Mouse (Mus musculus) lung, embryonic 16.5 days (tissue): Measurements from ENCODE around the gene Ptpru. TPM values are rescaled to one million over a fixed set of nuclear protein-coding genes. Genes with fewer than 3 reads are reported as not detected.
A peak's percentile ranks its signal among the peaks of the same experiment; 100 is the strongest.

ENCODE experiments used
- ATAC-seq: fragments of 200-750 bp; cut with Nextera tagmentation; 2 replicates; pipeline ENCODE4 v1.8.0; 2017; ENCODE audit warnings: low read depth, mild to moderate bottlenecking, moderate library complexity
- H3K27ac ChIP-seq: fragments of 300-500 bp; sonication (generic); 2 replicates; pipeline ENCODE4 v1.5.1; 2014; ENCODE audit warnings: mild to moderate bottlenecking, control low read depth, low read length
- H3K27me3 ChIP-seq: fragments of 300-500 bp; sonication (generic); 2 replicates; pipeline ENCODE4 v1.6.1; 2014; ENCODE audit warnings: low read depth, low read length, mixed read lengths; ENCODE audit not compliant: control insufficient read depth, insufficient read depth
- H3K36me3 ChIP-seq: fragments of 300-500 bp; sonication (generic); 2 replicates; pipeline ENCODE4 v1.6.1; 2014; ENCODE audit warnings: low read length; ENCODE audit not compliant: control insufficient read depth, insufficient read depth
- H3K4me1 ChIP-seq: fragments of 300-500 bp; sonication (generic); replicated peaks from 2 replicates; pipeline ENCODE4 v1.6.1; 2014; ENCODE audit warnings: low read length, mixed read lengths; ENCODE audit not compliant: control insufficient read depth, insufficient read depth
- H3K4me2 ChIP-seq: fragments of 300-500 bp; sonication (generic); 2 replicates; pipeline ENCODE4 v1.6.1; 2014; ENCODE audit warnings: low read depth, low read length, control low read depth
- H3K4me3 ChIP-seq: fragments of 300-500 bp; sonication (generic); 2 replicates; pipeline ENCODE4 v1.5.1; 2014; ENCODE audit warnings: mild to moderate bottlenecking, low read length, control low read depth
- H3K9ac ChIP-seq: fragments of 300-500 bp; sonication (generic); 2 replicates; pipeline ENCODE4 v1.6.1; 2014; ENCODE audit warnings: low read length, control low read depth
- H3K9me3 ChIP-seq: fragments of 300-500 bp; sonication (generic); 2 replicates; pipeline ENCODE4 v1.6.1; 2016; ENCODE audit warnings: low read length; ENCODE audit not compliant: control insufficient read depth
- WGBS: fragments of 180-500 bp; shearing (Covaris S2); extraction: QIAGEN DNeasy Blood & Tissue Kit; methylation state at CpG from one replicate; pipeline ENCODE4 v1.1.7; 2014; 5-methylcytosine and 5-hydroxymethylcytosine counted together
- polyA plus RNA-seq: library from polyadenylated mRNA; unstranded; fragments of >200 nt; fragmentation: Nextera tagmentation; extraction: Ambion mirVana; gene quantifications from 2 replicates; pipeline ENCODE4 v1.2.1, GENCODE M21; 2015

The Ptpru gene
- polyA plus RNA-seq, 1 experiment from 2014 or later: 14.1 TPM

DNA sequence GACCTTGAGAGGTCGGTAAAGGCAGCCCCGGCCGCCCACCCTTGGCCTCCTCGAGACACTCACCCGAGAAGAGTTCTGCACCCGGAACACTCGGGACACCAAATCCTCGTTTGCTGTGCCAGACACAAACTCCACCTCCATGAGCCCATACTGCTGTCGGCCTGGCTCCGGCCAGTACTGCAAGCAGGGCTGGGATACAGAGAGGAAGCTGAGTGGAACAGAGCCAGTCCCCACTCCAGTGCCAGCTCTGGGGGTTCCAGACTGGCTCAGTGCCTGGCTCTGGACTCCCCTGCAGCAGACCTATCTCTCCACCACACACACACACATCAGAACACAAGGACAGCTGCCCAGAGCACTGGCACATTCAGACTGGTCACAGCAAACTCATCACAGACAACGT is 66.7 kb downstream of the Ptpru start:
- 69% methylated on average over 11 of the region's 11 CpGs for WGBS

DNA sequence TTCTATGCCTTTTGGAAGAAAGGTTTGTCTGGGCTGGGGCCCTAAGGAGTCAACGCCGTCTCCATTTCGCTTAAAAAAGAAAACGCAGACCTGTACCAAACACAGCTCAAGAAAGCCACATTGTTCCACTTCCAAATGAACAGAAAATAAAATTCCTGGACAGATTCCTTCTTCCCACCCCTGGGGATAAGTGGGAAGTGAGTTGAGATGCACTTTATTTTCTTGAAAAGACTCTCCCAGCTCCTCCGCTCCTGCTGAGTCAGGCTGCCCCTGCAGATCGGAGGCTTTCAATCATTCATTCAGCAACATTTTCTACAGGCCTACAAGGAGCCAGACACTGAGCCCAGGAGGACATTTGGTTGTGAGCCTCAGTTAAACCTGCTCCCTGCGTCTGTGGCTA is 74.2 kb downstream of the Ptpru start:
- H3K9me3 ChIP-seq: no peaks in the 10 kb centered on the region
- no peaks in the 10 kb centered on the region for H3K4me1 ChIP-seq
- no peak overlapping the region for H3K4me3 ChIP-seq
- no peak overlapping the region for H3K27ac ChIP-seq
- no peak overlapping the region for H3K9ac ChIP-seq
- no peaks in the 10 kb centered on the region for H3K36me3 ChIP-seq
- H3K27me3 ChIP-seq: no peaks in the 10 kb centered on the region
- ATAC-seq: no peak
- no peak overlapping the region for H3K4me2 ChIP-seq
- WGBS: 88% methylated on average over 7 of the region's 7 CpGs

More for the DNA sequence above, 66.7 kb downstream of the Ptpru start:
- Histone ChIP-seq H3K9ac (no peak overlapping the region), H3K27ac (no peak overlapping the region), H3K9me3 (no peaks in the 10 kb centered on the region), H3K4me2 (no peak overlapping the region), H3K27me3 (no peaks in the 10 kb centered on the region), H3K4me3 (no peak overlapping the region), H3K4me1 (no peaks in the 10 kb centered on the region), H3K36me3 (no peaks in the 10 kb centered on the region; the same call in 1 of the 2 replicates)
- no peak for ATAC-seq

DNA sequence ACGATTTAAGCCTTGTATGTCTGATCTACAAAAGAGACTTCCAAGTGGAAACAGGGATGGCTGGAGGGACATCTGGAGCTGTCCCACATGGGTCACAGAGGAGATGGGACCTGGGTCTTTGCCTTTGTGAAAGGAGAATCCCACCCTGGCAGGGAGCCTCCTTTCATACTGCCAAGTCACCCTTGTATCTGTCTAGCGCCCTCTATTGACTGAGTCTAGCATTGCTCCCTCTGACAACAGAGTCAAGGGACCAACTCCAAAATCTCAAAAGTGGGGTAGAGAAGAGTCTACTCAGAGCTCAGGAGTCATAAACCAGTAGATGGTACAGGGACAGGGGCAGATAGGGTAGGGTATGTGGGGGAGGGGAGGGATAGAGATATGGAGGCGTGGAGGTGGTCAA is 74.6 kb downstream of the Ptpru start:
- no peaks in the 10 kb centered on the region for H3K4me1 ChIP-seq
- WGBS: 61% methylated on average over 3 of the region's 3 CpGs
- H3K27me3 ChIP-seq: no peaks in the 10 kb centered on the region
- ATAC-seq: no peak
- H3K4me2 ChIP-seq: no peak overlapping the region
- H3K4me3 ChIP-seq: no peak overlapping the region
- H3K27ac ChIP-seq: no peak overlapping the region
- H3K36me3 ChIP-seq: no peaks in the 10 kb centered on the region
- H3K9ac ChIP-seq: no peak overlapping the region
- no peaks in the 10 kb centered on the region for H3K9me3 ChIP-seq

DNA sequence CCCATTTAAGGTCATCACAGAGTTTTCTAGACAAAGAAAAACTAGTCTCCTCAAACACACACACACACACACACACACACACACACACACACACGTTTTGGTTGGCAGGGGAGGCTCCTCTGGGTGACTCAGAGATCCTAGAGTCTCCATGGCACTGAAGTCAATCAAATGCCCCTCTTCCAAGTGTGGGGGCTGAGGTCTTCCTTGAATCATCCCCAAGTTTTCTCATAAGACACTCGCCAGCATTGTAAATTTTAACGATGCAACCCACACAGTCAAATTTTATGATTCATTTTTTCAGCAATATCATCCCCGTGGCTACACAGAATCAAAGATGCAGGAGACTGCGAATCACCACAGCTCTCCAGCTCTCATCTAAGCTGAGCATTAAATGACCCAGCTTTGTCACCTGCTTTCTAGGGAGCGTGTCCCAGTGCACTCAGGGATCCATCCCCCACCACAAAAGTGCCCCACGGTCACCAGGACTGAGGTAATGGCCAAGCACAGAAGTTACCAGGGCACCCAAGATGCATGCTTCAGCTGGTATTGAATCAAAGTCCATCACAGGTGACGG is 75.8 kb downstream of the Ptpru start:
- H3K9me3 ChIP-seq: no peaks in the 10 kb centered on the region
- H3K36me3 ChIP-seq: no peaks in the 10 kb centered on the region
- H3K27ac ChIP-seq: no peak overlapping the region
- no peak overlapping the region for H3K9ac ChIP-seq
- no peak for ATAC-seq
- no peak overlapping the region for H3K4me2 ChIP-seq
- H3K27me3 ChIP-seq: no peaks in the 10 kb centered on the region
- no peaks in the 10 kb centered on the region for H3K4me1 ChIP-seq
- WGBS: 75% methylated on average over 8 of the region's 8 CpGs
- H3K4me3 ChIP-seq: no peak overlapping the region

DNA sequence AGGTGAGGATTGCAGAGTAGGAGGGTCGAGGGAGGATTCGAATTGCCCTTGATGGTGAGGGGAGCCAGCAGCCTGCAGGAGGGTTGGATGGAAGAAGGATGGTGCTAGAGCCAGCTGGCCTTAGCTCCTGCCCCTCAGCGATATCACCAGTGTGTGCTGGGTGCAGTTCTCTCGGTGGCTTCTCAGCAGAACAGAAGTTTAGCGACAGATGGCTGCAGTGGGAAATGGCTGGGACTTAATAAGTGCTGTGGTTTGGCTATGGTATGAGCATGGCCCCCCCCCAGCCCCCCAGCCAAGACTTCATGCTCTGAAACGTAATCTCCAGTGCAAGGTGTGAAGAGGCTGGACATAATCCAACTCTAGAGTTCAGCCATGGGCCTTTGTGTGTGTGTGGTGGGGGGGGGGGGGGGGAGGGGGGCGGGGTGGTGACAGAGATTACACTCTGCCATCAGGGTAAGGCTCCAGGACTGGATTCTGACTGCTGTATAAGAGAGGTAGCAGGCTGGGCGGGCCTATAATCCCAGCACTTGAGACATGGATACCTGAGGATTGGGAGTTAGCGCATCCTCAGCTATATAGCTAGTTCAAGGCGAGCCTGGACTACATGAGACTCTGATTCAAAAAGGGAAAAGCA is 85.8 kb downstream of the Ptpru start:
- WGBS: 45% methylated on average over 10 of the region's 10 CpGs
- Histone ChIP-seq H3K4me3 (no peak overlapping the region), H3K9ac (no peak overlapping the region), H3K27ac (no peak overlapping the region), H3K4me1 (no peaks in the 10 kb centered on the region), H3K27me3 (no peaks in the 10 kb centered on the region), H3K9me3 (no peaks in the 10 kb centered on the region), H3K4me2 (no peak overlapping the region), H3K36me3 (no peaks in the 10 kb centered on the region)
- no peak for ATAC-seq

DNA sequence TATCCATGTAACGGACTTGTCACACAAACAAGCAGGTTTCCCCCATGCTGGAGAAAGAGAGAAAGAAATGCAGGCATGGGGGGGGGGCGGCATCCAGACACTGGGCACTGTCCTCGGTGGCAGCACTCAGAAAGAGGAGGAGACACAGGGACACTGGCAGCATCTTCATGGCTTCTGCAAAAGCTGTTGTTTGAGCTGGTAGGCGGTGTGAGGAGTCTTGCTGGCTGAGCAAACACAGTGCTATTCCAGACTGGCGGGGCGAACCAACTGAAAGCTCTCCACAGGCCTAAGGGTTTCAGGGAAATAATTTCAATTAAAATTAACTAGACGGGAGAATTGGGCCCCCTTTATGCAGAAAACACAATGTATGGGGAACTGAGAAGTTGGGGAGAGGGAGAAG is 86.5 kb downstream of the Ptpru start:
- Histone ChIP-seq H3K27ac (no peak overlapping the region), H3K4me1 (no peaks in the 10 kb centered on the region), H3K36me3 (no peaks in the 10 kb centered on the region), H3K9me3 (no peaks in the 10 kb centered on the region), H3K4me2 (no peak overlapping the region), H3K9ac (no peak overlapping the region), H3K27me3 (no peaks in the 10 kb centered on the region), H3K4me3 (no peak overlapping the region)
- WGBS: 54% methylated on average over 7 of the region's 7 CpGs
- ATAC-seq: no peak

DNA sequence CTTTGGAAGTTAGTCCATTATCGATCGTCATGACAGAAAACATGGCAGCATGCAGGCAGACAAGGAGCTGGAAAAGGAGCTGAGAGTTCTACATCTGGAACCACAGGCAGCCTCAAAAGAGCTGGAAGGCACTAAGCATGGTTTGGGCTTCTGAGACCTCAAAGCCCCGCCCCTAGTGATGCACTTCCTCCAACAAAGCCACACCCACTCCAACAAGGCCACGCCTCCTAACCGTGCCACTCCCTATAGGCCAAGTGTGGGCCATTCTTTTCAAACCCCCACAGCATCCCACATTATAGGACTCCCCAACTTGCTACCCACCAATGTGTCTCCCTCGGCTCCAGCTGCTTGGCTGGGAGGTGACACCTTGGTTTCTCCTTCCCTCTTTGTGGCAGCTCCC is 88.3 kb downstream of the Ptpru start:
- WGBS: 79% methylated on average over 6 of the region's 6 CpGs
- no peak for ATAC-seq

DNA sequence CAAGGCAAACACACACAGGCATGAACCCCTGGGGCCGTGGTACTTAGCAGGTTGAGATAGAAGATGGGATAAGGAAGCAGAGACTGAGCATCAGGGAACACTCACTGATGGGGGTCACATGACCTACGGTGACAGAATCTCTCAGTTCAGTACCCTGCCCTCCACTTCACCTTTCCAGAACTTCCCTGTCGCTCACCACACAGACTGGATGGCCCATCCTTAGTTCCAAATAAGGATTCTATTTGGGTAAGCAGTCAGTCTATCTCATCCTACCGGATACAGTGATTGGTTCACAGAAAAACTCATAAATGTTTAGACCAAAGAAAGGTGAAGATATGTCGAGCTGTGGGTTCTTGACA is 93.4 kb downstream of the Ptpru start:
- Histone ChIP-seq H3K4me2 (no peak overlapping the region), H3K27me3 (no peaks in the 10 kb centered on the region), H3K27ac (peak overlapping the region; percentile 87), H3K4me1 (peaks cover 4% of the 10 kb centered on the region), H3K36me3 (no peaks in the 10 kb centered on the region), H3K9me3 (no peaks in the 10 kb centered on the region), H3K4me3 (no peak overlapping the region), H3K9ac (no peak overlapping the region)
- WGBS: 42% methylated on average over 5 of the region's 5 CpGs
- ATAC-seq: 0 out of 2 replicates have a peak, but pooled peaks have one; percentile 8

More for the DNA sequence above, 88.3 kb downstream of the Ptpru start:
- Histone ChIP-seq H3K36me3 (no peaks in the 10 kb centered on the region), H3K27me3 (no peaks in the 10 kb centered on the region), H3K4me3 (no peak overlapping the region), H3K4me1 (no peaks in the 10 kb centered on the region), H3K4me2 (no peak overlapping the region), H3K9ac (no peak overlapping the region), H3K9me3 (no peaks in the 10 kb centered on the region), H3K27ac (no peak overlapping the region)

DNA sequence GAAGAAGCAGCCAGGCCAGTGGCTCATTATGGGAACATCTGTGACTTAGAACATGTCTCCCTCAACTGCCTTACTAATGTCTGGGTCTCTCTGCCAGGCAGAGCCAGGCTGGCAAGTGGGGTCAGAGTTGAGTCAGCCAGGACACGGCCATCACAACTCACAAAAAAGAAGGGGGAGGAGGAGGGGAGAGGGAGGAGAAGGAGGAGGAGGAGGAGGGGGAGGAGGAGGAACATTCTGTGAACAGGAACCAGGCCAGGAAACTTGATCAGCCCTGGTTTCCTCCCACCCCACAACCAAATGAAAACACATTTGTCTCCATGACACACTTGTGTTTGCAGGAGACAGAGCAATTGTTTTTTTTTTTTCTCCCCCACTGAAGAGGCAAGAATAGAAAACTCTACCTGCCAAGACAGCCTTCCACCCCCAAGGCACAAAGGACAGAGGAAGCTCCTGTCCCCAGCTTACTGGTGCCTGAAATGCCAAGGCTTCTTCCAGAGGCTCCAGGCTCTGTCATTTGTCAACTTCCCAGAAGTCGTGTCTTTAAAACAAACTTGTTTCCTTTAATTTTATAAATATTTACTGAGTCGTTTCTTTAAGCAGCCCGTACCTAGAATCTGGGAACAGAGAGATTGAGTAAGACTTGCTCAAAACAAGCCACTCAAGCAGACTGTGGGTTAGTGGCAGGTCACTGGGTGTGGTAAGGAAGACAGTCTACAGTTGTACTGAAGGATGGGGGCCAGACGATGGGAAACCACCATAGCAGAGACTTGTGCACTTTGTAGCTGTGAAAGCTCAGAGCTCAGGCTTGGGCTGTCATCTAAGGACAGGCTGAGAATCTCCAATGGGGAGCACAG is 94.0 kb downstream of the Ptpru start:
- 3% methylated on average over 5 of the region's 5 CpGs for WGBS

More for the DNA sequence above, 94.0 kb downstream of the Ptpru start:
- Histone ChIP-seq H3K27me3 (no peaks in the 10 kb centered on the region), H3K4me1 (peaks cover 4% of the 10 kb centered on the region), H3K4me2 (no peak overlapping the region), H3K4me3 (no peak overlapping the region), H3K27ac (peak overlapping the region; percentile 87), H3K36me3 (no peaks in the 10 kb centered on the region), H3K9me3 (no peaks in the 10 kb centered on the region), H3K9ac (no peak overlapping the region)
- ATAC-seq: peak; percentile 89
